Mouse (Mus musculus) brain, embryonic 14.5 days (tissue): ENCODE measurements at regions not wholly inside any gene's neighbourhood (a gene's known extent, or its start where the extent isn't known, plus 50 kb on each side); places are given as distances from the start of the nearest gene placed in this dataset.

ENCODE experiments used
- CTCF ChIP-seq: fragments of 200-500 bp; IDR thresholded peaks from 2 replicates; pipeline ENCODE4 v1.5.1; 2012; ENCODE audit warnings: inconsistent platforms, mild to moderate bottlenecking, moderate library complexity, borderline replicate concordance; ENCODE audit not compliant: insufficient read depth, insufficient read length; ENCODE audit errors: extremely low read depth
- POLR2A ChIP-seq: fragments of 200-500 bp; IDR thresholded peaks from 2 replicates; pipeline ENCODE4 v1.6.1; 2012; ENCODE audit warnings: mild to moderate bottlenecking, inconsistent platforms, borderline replicate concordance; ENCODE audit not compliant: poor library complexity, insufficient read depth, insufficient read length, severe bottlenecking; ENCODE audit errors: extremely low read depth

- TF ChIP-seq CTCF (no peak), POLR2A (no peak)
Measured at GRCm38 (mm10) chr2:9759389-9760104, 121.5 kb upstream of the 4930412O13Rik start.
